Mouse (Mus musculus) ES-E14 (cell line): ENCODE data around the gene Bcl6.

ENCODE experiments used
- HCFC1 ChIP-seq: IDR thresholded peaks from 2 replicates; pipeline ENCODE4 v1.6.1; 2012; ENCODE audit warnings: low read length, inconsistent platforms, borderline replicate concordance; ENCODE audit not compliant: insufficient read depth
- MAFK ChIP-seq: IDR thresholded peaks from 2 replicates; pipeline ENCODE4 v1.6.1; 2014; ENCODE audit warnings: mild to moderate bottlenecking, low read depth, low read length, inconsistent platforms; ENCODE audit not compliant: insufficient read depth
- ZNF384 ChIP-seq: IDR thresholded peaks from 2 replicates; pipeline ENCODE4 v1.6.1; 2012; ENCODE audit warnings: low read depth, low read length, inconsistent platforms

DNA sequence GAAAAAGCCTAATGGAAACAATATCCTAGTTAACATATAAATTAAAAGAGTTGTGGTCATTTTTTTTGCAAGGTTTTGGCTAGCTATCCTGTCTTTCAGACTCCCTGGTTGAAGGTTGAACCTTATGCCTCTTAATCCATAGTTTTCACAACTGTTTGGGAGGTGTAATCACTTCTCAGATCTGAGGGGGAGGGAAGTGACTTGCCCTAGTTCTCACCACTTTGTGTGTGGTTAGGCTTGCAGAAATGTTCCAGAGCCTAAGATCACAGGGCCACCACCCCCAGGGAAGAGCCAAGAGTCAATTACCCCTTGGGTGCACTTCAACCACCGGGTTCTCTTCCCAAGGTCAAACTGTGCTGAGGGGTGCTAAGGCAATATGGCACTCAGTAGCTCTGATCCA is 33.1 kb upstream of the Bcl6 start:
- no peak for TF ChIP-seq HCFC1
- no peak for TF ChIP-seq MAFK
- TF ChIP-seq ZNF384, result no peak
